Mouse (Mus musculus) erythroblast, embryonic 14.5 days (primary cell): ENCODE measurements around the gene Gm10392.

Experiments used
- GATA1 ChIP-seq: IDR thresholded peaks from 2 replicates; pipeline ENCODE4 v1.6.1; 2012; ENCODE audit warnings: low read length, inconsistent platforms, mixed read lengths
- TAL1 ChIP-seq: IDR thresholded peaks from 3 replicates; pipeline ENCODE4 v1.6.1; 2012; ENCODE audit warnings: low read length, inconsistent platforms, mixed read lengths

DNA sequence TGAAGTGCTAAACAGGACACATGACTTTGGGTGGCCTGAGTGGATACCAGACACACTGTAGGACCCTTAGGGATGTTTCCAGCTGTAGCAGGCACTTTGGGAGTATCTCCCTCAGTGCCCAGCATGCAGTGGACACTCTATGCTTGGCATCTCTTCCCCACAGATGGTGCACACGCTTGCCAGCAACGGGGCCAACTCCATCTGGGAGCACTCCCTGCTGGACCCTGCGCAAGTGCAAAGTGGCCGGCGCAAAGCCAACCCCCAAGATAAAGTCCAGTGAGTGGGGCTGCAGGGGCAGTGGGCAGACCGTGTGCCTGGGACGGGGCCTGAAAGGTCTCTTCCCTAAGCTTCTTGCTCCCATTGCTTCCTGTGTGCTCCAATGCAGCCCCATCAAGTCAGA, 19.6 kb downstream of the Gm10392 start:
- no peak for TF ChIP-seq TAL1
- TF ChIP-seq GATA1 = no peak
